Mouse (Mus musculus): ENCODE measurements around the gene Uqcc1. TPM values are rescaled to one million over a fixed set of nuclear protein-coding genes. Genes with fewer than 3 reads are reported as not detected.

The Uqcc1 gene
- 29.7 TPM for polyA plus RNA-seq (2017; shearing (Covaris generic))

DNA sequence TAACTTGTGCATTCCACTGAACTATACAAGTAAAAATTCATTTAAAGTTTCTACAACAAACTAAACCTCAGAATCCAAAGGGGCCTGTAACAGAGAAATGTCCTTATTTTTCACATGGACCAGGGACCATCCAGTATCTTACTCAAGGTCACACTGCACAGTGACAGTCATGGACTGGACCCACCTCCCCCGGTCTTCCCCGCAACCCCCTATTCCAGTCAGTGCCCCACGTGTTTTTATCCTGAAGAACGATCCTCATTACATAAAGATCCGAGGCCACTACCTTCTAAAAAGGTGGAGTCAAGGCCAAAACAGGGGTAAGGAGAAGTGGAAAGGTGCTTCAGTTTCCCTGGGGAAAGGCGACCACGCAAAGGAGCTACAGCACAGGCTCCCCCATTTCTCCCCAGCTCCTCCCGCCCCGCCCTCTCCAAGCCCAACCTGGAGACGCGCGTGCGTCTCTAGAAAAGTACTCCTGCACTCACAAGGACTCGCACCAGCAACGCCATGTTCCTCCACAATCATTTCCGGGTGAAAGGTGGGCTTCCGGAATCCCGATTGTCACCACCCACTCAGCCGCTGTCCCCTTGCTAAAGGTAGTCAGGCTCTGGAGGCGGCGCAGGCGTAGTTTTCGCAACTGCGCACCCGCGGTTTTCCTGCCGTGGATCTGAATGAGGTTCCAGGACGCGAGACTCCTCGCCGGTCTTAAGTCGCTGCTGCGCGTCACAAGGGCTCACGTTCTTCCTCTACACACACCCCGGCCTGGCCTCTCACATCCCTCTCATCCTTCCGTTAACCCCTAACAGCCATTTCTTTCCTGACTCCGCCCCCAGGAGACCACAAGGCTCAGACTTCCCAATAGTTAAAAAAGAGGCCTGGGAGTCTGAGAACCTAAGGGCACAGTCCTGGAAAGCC is at the start of gene Uqcc1:
Gene Uqcc1 (minus strand): TSS at position 780 of the 912 bp plus-strand sequence.

DNA sequence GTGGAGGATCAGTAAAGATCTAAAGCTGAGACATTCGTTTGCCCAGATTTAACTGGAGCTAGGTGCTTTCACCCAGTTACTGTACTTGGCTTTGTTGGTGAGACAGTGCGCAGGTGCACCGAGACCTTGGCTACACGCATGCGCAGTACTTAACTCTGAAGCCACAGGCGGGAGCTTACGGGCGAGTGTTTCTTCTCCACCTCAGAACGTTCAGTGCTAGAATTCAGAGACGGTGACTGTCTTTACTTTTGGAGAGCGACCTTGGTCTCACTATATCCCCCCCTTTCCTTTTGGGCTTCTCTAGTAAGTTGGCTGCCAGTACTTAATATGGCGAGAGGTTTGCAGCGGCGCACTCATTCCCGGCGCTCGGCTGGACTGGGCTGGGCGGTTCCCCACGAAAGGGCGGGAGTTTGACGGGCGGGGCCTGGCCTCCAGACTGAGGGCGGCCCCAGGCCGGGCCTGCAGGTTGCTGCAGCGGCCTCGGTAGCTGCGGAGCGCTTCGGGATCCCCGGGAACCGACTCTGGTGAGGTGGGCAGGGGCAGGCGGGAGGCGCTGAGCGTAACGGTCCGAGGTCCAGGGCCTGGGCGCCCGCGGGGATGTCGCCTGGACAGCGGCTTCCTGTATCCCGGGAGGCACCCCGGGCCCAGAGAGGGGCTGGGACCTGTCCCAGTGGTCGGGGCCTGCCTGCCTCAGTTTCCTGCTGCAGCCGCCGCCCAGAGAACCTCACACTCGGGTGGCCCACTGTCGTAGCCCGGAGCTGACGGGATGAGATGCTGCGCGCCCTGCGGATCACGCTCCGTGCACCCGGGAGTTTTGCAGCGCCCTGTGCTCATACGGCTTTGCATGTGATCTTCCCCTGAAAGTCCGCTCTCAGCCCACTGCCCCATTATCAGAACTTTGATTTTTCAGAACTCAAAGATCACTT is 26.3 kb upstream of the Uqcc1 start, which contains the start of gene Cep250:
Gene Cep250 (plus strand): TSS at position 325 of the 926 bp plus-strand sequence.

DNA sequence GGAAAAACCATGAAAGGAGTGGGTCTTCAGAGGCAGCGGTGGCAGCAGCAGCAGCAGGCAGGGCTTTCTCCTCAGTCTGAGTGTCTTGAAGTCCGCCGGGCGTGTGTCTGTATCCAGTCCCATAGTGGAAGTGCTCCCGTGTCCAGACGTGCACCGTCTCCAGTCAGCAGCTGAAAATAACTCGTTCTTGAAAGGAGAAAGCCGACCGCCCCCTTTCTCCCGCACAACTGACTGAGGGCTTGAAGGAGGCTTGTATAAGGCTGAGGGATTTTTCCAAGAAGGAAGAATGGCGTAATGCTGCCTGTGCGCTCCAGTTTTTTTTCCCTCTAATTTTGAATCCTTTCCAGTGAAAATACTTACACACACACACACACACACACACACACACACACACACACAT is 15.0 kb upstream of the Uqcc1 start, which contains the start of gene Gdf5:
Gene Gdf5 (minus strand): TSS at position 244 of the 400 bp plus-strand sequence.

DNA sequence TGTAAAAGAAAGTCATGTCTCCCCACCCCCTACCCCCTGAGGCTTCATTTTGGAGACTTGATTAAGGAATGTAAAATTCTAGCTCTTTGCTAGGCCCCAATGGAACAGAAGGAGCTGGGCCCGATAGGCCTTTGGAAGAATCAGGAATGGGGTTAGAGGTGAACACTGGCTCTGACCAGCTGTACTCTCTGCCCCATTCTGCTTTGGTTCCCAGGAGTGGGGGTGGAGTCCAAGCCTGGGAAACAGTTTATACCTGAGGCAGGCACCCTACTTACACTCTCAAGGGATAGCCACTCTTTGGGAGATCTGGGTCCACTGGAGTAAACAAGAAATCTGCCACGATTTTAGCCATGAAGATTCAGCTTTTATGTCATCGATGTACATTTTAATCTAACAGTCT is 10.6 kb upstream of the Uqcc1 start, which contains the start of gene Gm15557:
Gene Gm15557 (plus strand): TSS at position 48 of the 400 bp plus-strand sequence.

DNA sequence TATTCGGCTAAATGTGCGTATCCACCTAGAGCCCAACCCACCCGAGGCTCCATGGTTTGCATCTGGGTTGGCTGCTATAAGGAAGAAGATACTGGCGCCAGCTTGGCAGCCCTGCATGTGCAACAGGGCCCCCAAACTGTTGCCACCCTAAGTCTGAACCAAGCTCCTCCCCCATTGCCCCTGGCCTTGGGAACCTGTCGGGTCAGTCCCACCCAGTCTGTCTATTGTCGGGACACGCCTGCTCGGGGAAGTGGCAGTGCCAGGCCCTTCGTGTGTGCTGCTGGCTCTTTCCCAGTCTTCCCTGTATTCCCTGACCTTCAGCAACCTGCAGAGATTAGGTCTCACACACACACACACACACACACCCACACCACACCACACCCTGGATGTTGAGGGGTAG is 95.4 kb downstream of the Uqcc1 start, which contains the start of gene Fam83c:
Gene Fam83c (minus strand): TSS at position 123 of the 400 bp plus-strand sequence.

DNA sequence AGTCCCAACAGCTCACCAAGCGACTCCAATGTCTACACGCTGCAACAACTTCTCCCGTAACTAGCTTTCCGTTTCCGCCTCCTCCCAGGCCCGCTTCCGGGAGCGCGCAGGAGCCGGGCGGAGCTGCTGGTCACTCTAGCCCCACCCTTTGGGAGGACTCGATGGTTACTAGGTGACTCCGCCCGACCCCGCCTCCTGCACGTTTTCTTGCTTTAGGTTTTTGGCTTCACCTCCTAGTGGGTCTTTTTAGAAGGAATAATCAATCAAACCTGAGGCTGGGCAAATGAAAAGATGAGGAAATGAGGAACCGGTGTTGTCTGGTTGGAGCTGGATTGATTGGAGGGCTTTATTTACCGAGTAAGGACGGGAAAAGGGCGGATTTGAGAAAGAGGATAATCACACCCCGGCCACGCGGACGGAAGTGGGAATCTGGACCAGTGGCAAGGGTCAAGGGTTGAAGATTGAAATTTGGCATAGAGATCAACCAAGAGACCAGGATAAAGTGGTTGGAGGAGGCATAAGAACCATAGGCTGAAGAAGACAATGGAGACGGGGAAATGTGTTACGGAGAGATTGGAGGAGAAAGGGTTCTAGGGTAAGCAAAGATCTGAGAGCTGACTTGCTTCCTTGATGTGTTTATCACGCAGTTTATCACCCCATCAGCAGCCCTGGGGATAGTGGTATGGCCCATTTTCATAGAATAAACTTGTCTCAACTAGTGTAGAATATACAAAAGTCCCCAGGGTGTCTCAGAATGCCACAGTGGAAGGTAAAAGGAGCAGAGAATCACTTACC is 103.3 kb downstream of the Uqcc1 start, which contains the start of gene Eif6:
Gene Eif6 (minus strand): TSS at position 296 of the 795 bp plus-strand sequence.

DNA sequence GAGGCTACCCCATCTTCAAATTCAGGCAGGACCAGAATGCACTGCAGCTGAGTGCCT is 110.9 kb downstream of the Uqcc1 start, which contains the start of gene BC029722:
Gene BC029722 (minus strand): TSS at position 35 of the 57 bp plus-strand sequence.

Other genes with a start within 250 kb of the Uqcc1 start
- gene Trpc4ap, start 237.9 kb downstream of the Uqcc1 start, polyA plus RNA-seq (2017; shearing (Covaris generic)) = 144 TPM
- 49.7 TPM for gene Edem2, start 200.8 kb downstream of the Uqcc1 start, polyA plus RNA-seq (2017; shearing (Covaris generic))
- gene Gm17581, start 194.4 kb downstream of the Uqcc1 start, polyA plus RNA-seq (2017; shearing (Covaris generic)) = not detected
- 0.23 TPM for gene Procr, start 179.2 kb downstream of the Uqcc1 start, polyA plus RNA-seq (2017; shearing (Covaris generic))
- 0.88 TPM for gene Mmp24, start 155.0 kb downstream of the Uqcc1 start, polyA plus RNA-seq (2017; shearing (Covaris generic))
- 37.2 TPM for gene BC029722, start 110.9 kb downstream of the Uqcc1 start, polyA plus RNA-seq (2017; shearing (Covaris generic))
- 170 TPM for gene Eif6, start 103.4 kb downstream of the Uqcc1 start, polyA plus RNA-seq (2017; shearing (Covaris generic))
- not detected for gene Fam83c, start 95.5 kb downstream of the Uqcc1 start, polyA plus RNA-seq (2017; shearing (Covaris generic))
- 0.28 TPM for gene Gm15557, start 10.4 kb upstream of the Uqcc1 start, polyA plus RNA-seq (2017; shearing (Covaris generic))
- gene Gdf5, start 15.1 kb upstream of the Uqcc1 start, polyA plus RNA-seq (2017; shearing (Covaris generic)) = not detected
- gene Cep250, start 26.1 kb upstream of the Uqcc1 start, polyA plus RNA-seq (2017; shearing (Covaris generic)) = 26.3 TPM
- 0.96 TPM for gene 6430550D23Rik, start 77.7 kb upstream of the Uqcc1 start, polyA plus RNA-seq (2017; shearing (Covaris generic))
- 72.0 TPM for gene Ergic3, start 77.7 kb upstream of the Uqcc1 start, polyA plus RNA-seq (2017; shearing (Covaris generic))
- gene Fer1l4, start 122.6 kb upstream of the Uqcc1 start, polyA plus RNA-seq (2017; shearing (Covaris generic)) = not detected
- gene Spag4, start 134.9 kb upstream of the Uqcc1 start, polyA plus RNA-seq (2017; shearing (Covaris generic)) = 6.3 TPM
- 63.6 TPM for gene Cpne1, start 181.7 kb upstream of the Uqcc1 start, polyA plus RNA-seq (2017; shearing (Covaris generic))
- gene Rbm12, start 181.7 kb upstream of the Uqcc1 start, polyA plus RNA-seq (2017; shearing (Covaris generic)) = 39.3 TPM
- 25.5 TPM for gene Gm28036, start 196.8 kb upstream of the Uqcc1 start, polyA plus RNA-seq (2017; shearing (Covaris generic))
- gene Romo1, start 213.7 kb upstream of the Uqcc1 start, polyA plus RNA-seq (2017; shearing (Covaris generic)) = 134 TPM
- 32.2 TPM for gene Nfs1, start 213.9 kb upstream of the Uqcc1 start, polyA plus RNA-seq (2017; shearing (Covaris generic))
- 1,717 TPM for gene Rbm39, start 249.9 kb upstream of the Uqcc1 start, polyA plus RNA-seq (2017; shearing (Covaris generic))